Mouse (Mus musculus) kidney, embryonic 15.5 days (tissue): ENCODE measurements around the gene Ucp3. TPM values are rescaled to one million over a fixed set of nuclear protein-coding genes. Genes with fewer than 3 reads are reported as not detected.

ENCODE experiments used
- ATAC-seq: fragments of 200-750 bp; cut with Nextera tagmentation; replicated peaks from 2 replicates; pipeline ENCODE4 v1.8.0; 2017; ENCODE audit warnings: moderate TSS enrichment; ENCODE audit not compliant: low FRiP score
- H3K27ac ChIP-seq: fragments of 300-500 bp; sonication (generic); 2 replicates; pipeline ENCODE4 v1.5.1; 2015; ENCODE audit warnings: mild to moderate bottlenecking, inconsistent platforms
- H3K27me3 ChIP-seq: fragments of 300-500 bp; sonication (generic); 2 replicates; pipeline ENCODE4 v1.6.1; 2015; ENCODE audit warnings: inconsistent platforms
- H3K36me3 ChIP-seq: fragments of 300-500 bp; sonication (generic); 2 replicates; pipeline ENCODE4 v1.6.1; 2015; ENCODE audit warnings: inconsistent platforms
- H3K4me1 ChIP-seq: fragments of 300-500 bp; sonication (generic); 2 replicates; pipeline ENCODE4 v1.6.1; 2015; ENCODE audit warnings: inconsistent platforms
- H3K4me2 ChIP-seq: fragments of 300-500 bp; sonication (generic); 2 replicates; pipeline ENCODE4 v1.6.1; 2015; ENCODE audit warnings: moderate library complexity, mild to moderate bottlenecking, inconsistent platforms
- H3K4me3 ChIP-seq: fragments of 300-500 bp; sonication (generic); replicated peaks from 2 replicates; pipeline ENCODE4 v1.5.1; 2015; ENCODE audit warnings: mild to moderate bottlenecking, inconsistent platforms
- H3K9ac ChIP-seq: fragments of 300-500 bp; sonication (generic); 2 replicates; pipeline ENCODE4 v1.6.1; 2015; ENCODE audit warnings: mild to moderate bottlenecking, inconsistent platforms
- H3K9me3 ChIP-seq: fragments of 300-500 bp; sonication (generic); replicated peaks from 2 replicates; pipeline ENCODE4 v1.6.1; 2016; ENCODE audit warnings: inconsistent platforms
- WGBS: fragments of 180-500 bp; shearing (Covaris S2); methylation state at CpG from one replicate; pipeline ENCODE4 v1.1.7; 2015; ENCODE audit warnings: mixed read lengths; 5-methylcytosine and 5-hydroxymethylcytosine counted together
- polyA plus RNA-seq: library from polyadenylated mRNA; unstranded; fragments of >200 nt; fragmentation: Nextera tagmentation; extraction: Ambion mirVana; gene quantifications from 2 replicates; pipeline ENCODE4 v1.2.1, GENCODE M21; 2015

Gene Ucp3
- 0.12 and 0.17 TPM in 2 replicates for polyA plus RNA-seq

DNA sequence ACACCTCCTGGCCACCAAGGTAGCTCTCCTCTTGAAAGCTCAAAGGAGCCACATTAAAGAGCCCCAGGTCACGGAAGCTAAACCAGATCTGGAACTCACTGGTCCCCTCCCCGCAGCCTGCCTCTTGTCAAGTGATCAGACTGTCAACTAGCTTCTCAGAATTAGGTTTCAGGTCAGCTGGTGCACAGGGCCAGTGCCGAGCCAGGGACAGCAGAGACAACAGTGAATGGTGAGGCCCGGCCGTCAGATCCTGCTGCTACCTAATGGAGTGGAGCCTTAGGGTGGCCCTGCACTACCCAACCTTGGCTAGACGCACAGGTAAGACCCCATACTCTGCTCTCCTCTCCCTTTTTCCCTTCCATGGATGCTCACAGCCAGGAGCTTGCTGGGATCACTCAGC lies at the start of gene Ucp3:
TSS of gene Ucp3 (plus strand) at position 214 of the 400 bp plus-strand sequence.
- Histone ChIP-seq H3K9ac (no peak within 1 kb of the TSS), H3K4me1 (0 out of 2 replicates have a peak, but pooled peaks cover 6% of the 10 kb centered on the region), H3K27ac (no peak within 1 kb of the TSS), H3K27me3 (no peaks in the 10 kb centered on the region), H3K4me3 (no peak within 1 kb of the TSS), H3K4me2 (no peak within 1 kb of the TSS), H3K9me3 (no peaks in the 10 kb centered on the region), H3K36me3 (peaks cover 27% of the 10 kb centered on the region)
- no peak for ATAC-seq
- 58% methylated on average over 6 of the region's 6 CpGs for WGBS

DNA sequence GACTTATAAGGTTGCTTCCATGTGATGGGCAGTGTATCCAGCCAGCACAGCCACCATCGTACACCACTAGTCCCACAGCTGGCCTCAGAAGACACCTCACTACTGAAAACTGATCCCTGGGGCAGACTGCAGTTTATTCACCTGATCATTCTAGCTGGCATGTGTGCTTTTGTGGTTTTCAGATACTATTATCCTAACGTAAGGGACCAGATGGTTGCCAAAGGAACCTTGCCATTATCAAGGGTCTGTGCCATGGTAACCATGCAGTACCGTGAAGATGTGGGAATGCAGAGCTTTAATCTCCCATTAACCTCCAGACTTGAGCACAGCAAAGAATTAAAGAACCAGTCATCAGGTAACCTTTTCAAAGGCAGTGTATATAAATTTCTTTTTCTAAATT lies 47.0 kb upstream of the Ucp3 start:
- no peak for ATAC-seq
- Histone ChIP-seq H3K4me1 (no peaks in the 10 kb centered on the region), H3K4me3 (no peak overlapping the region), H3K4me2 (no peak overlapping the region), H3K27me3 (no peaks in the 10 kb centered on the region), H3K9ac (no peak overlapping the region), H3K36me3 (peaks cover 84% of the 10 kb centered on the region), H3K9me3 (no peaks in the 10 kb centered on the region), H3K27ac (no peak overlapping the region)
- WGBS = 92% methylated on average over 3 of the region's 3 CpGs

DNA sequence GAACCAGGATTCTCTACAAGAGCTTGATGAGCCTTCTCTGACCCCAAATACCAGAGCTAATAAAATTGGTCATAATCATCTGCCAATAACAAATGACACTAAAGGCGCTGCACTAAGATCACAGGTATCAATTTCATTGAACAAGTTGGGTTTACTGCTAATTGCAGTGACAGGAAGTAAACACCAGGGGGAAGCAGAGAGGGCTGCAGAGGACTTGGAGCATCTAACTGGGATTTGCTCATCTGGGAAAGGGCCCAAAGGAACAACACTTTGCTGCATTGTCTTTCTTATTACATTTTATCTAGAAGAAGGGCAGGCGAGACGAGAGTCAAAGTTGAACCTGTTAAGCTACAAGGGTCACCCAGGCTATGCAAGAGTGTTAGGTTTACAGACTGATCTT lies 43.7 kb upstream of the Ucp3 start:
- Histone ChIP-seq H3K36me3 (peaks cover 89% of the 10 kb centered on the region), H3K27me3 (no peaks in the 10 kb centered on the region), H3K4me2 (no peak overlapping the region), H3K9me3 (no peaks in the 10 kb centered on the region), H3K9ac (no peak overlapping the region), H3K27ac (no peak overlapping the region), H3K4me3 (no peak overlapping the region), H3K4me1 (no peaks in the 10 kb centered on the region)
- WGBS = 63% methylated on average over 3 of the region's 3 CpGs
- ATAC-seq = no peak

DNA sequence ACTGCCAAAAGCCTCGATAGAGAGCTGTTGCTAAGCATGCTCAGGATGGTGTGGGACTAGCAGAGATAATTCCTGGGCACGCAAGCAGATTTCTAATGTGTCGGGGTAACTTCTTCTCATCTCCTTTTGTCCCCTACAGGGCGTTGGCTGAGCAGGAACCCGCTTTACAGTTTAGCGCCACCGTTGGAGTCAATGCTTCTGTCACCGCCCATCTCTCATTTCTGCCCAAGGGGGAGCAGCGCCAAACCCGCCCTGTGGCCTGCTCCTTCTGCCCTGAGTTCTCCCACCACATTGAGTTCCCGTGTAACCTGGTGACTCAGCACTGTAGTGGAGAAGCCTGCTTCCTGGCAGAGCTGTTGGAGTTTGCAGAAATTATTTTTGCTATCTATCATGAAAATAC lies 42.9 kb upstream of the Ucp3 start:
- H3K4me3 ChIP-seq = no peak overlapping the region
- no peaks in the 10 kb centered on the region for H3K9me3 ChIP-seq
- 92% methylated on average over 11 of the region's 11 CpGs for WGBS
- H3K4me2 ChIP-seq = no peak overlapping the region
- H3K27me3 ChIP-seq = no peaks in the 10 kb centered on the region
- peaks cover 84% of the 10 kb centered on the region for H3K36me3 ChIP-seq
- ATAC-seq = no peak
- no peak overlapping the region for H3K27ac ChIP-seq
- no peaks in the 10 kb centered on the region for H3K4me1 ChIP-seq
- no peak overlapping the region for H3K9ac ChIP-seq

DNA sequence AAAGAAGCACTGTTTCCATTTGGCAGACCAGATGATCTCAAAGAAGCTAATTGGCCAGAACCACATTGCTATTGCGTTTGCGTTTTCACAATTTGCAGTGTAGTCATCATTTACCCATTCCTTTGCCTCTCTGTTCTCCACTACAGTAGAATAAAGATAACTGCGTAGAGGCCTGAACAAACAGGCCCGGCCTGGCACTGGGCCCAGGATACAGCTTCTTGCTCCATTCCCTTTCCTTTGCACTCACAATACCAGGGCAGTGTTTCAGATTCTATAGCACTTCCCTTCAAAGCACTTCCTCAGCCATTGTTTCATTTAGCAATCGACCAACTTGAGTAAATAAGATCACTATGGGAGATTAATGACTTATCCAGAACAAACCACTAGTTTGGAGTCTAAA lies 41.7 kb upstream of the Ucp3 start:
- Histone ChIP-seq H3K27me3 (no peaks in the 10 kb centered on the region), H3K4me3 (no peak overlapping the region), H3K4me1 (no peaks in the 10 kb centered on the region), H3K9ac (no peak overlapping the region), H3K27ac (0 out of 2 replicates have a peak overlapping the region, but pooled peaks have one; percentile 18), H3K9me3 (no peaks in the 10 kb centered on the region), H3K36me3 (peaks cover 84% of the 10 kb centered on the region), H3K4me2 (no peak overlapping the region)
- no peak for ATAC-seq
- WGBS = 84% methylated on average over 5 of the region's 5 CpGs

DNA sequence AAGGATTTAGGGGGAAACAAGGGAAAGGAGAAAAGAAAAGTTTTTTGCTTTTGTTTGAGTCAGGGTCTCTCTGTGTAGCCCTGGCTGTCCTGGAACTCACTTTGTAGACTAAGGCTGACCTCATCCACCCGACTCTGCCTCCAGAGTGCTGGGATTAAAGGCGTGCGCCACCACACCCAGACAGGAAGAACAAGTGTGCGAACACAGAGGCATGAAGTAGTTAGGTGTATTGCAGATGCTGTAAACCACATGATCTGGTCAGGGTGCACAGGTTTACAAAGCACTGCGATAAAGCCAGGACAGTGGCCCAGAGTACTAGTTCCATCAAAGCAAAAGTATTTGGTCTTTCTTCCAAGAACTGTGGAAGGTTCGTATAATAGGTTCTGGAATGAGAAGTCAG lies 39.5 kb upstream of the Ucp3 start:
- Histone ChIP-seq H3K36me3 (peaks cover 84% of the 10 kb centered on the region), H3K9ac (no peak overlapping the region)

GRCm38 (mm10) chr7:100443728-100444127 lies 29.1 kb upstream of the Ucp3 start:
- Histone ChIP-seq H3K4me2 (no peak overlapping the region), H3K9me3 (no peaks in the 10 kb centered on the region), H3K4me3 (no peak overlapping the region), H3K9ac (no peak overlapping the region), H3K27me3 (no peaks in the 10 kb centered on the region), H3K36me3 (peaks cover 86% of the 10 kb centered on the region), H3K4me1 (no peaks in the 10 kb centered on the region), H3K27ac (no peak overlapping the region)
- 88% methylated on average over 4 of the region's 4 CpGs for WGBS
- no peak for ATAC-seq

More for the DNA sequence above, 39.5 kb upstream of the Ucp3 start:
- H3K27me3 ChIP-seq = no peaks in the 10 kb centered on the region
- no peaks in the 10 kb centered on the region for H3K9me3 ChIP-seq
- H3K4me1 ChIP-seq = no peaks in the 10 kb centered on the region
- H3K4me2 ChIP-seq = no peak overlapping the region
- no peak overlapping the region for H3K27ac ChIP-seq
- H3K4me3 ChIP-seq = no peak overlapping the region
- 86% methylated on average over 6 of the region's 6 CpGs for WGBS
- no peak for ATAC-seq

DNA sequence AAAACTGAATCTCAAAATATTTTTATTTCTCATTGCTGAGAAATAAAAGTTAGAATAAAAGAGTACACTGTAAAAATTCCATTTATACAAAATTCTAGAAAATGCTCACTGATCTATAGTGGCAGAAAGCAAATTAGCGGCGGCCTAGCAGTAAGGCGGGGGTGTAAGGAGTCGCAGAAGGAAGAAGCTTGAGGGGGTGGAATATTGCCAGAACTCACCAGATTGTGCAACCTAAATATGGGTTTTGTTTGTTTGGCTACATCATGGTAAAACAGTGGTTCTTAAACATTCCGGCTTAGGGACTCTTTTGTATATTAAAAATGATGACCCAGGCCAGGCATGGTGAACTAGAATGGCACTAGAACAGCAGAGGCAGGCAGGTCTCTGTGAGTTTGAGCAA lies 26.5 kb upstream of the Ucp3 start:
- no peak for ATAC-seq
- H3K4me2 ChIP-seq = no peak overlapping the region
- no peak overlapping the region for H3K4me3 ChIP-seq
- 98% methylated on average over 5 of the region's 5 CpGs for WGBS
- peaks cover 93% of the 10 kb centered on the region for H3K36me3 ChIP-seq
- no peaks in the 10 kb centered on the region for H3K4me1 ChIP-seq
- no peak overlapping the region for H3K27ac ChIP-seq
- no peaks in the 10 kb centered on the region for H3K27me3 ChIP-seq
- H3K9ac ChIP-seq = no peak overlapping the region
- H3K9me3 ChIP-seq = no peaks in the 10 kb centered on the region

- Histone ChIP-seq H3K4me2 (no peak overlapping the region), H3K9me3 (no peaks in the 10 kb centered on the region), H3K4me1 (no peaks in the 10 kb centered on the region), H3K27me3 (no peaks in the 10 kb centered on the region), H3K4me3 (no peak overlapping the region), H3K9ac (no peak overlapping the region), H3K36me3 (peaks cover 93% of the 10 kb centered on the region), H3K27ac (no peak overlapping the region)
- WGBS = 92% methylated on average over 12 of the region's 12 CpGs
- no peak for ATAC-seq
Measured at GRCm38 (mm10) chr7:100448530-100448929, 24.3 kb upstream of the Ucp3 start.

DNA sequence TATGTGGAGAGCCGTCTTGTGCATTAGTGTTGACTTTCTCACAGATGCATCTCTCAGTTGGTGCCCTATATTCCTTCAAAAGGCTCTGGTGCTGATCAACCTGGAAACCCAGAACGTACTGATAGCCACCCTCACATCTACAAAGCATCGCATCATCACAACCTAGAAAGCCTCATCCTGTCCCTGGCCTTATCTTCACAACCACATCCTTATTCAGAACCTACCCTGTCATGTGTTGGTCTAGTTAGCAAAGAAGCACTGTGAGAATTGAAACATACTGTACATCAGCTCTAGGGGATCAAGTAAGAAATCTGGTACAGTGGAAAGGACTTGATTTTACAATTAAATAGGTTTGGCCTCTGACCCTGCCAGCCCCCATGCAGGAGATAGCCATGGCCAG lies 23.8 kb upstream of the Ucp3 start:
- H3K36me3 ChIP-seq = peaks cover 93% of the 10 kb centered on the region
- 94% methylated on average over 3 of the region's 3 CpGs for WGBS
- no peaks in the 10 kb centered on the region for H3K9me3 ChIP-seq
- no peak for ATAC-seq
- no peak overlapping the region for H3K27ac ChIP-seq
- H3K4me1 ChIP-seq = no peaks in the 10 kb centered on the region
- no peak overlapping the region for H3K4me2 ChIP-seq
- no peak overlapping the region for H3K9ac ChIP-seq
- no peak overlapping the region for H3K4me3 ChIP-seq
- no peaks in the 10 kb centered on the region for H3K27me3 ChIP-seq

GRCm38 (mm10) chr7:100458153-100458552 lies 14.6 kb upstream of the Ucp3 start:
- 58% methylated on average over 1 of the region's 1 CpGs for WGBS
- H3K9me3 ChIP-seq = no peaks in the 10 kb centered on the region
- peaks cover 77% of the 10 kb centered on the region for H3K36me3 ChIP-seq

GRCm38 (mm10) chr7:100459862-100460261 lies 12.9 kb upstream of the Ucp3 start:
- WGBS = 98% methylated on average over 3 of the region's 3 CpGs

More at GRCm38 (mm10) chr7:100458153-100458552, 14.6 kb upstream of the Ucp3 start:
- Histone ChIP-seq H3K27me3 (no peaks in the 10 kb centered on the region), H3K9ac (no peak overlapping the region), H3K27ac (no peak overlapping the region), H3K4me3 (no peak overlapping the region), H3K4me2 (no peak overlapping the region), H3K4me1 (0 out of 2 replicates have a peak, but pooled peaks cover 1% of the 10 kb centered on the region)
- ATAC-seq = no peak

GRCm38 (mm10) chr7:100461621-100462151 lies 11.1 kb upstream of the Ucp3 start:
- no peak overlapping the region for H3K9ac ChIP-seq
- H3K27ac ChIP-seq = no peak overlapping the region
- peaks cover 21% of the 10 kb centered on the region for H3K4me1 ChIP-seq
- H3K4me3 ChIP-seq = no peak overlapping the region
- no peaks in the 10 kb centered on the region for H3K27me3 ChIP-seq
- no peaks in the 10 kb centered on the region for H3K9me3 ChIP-seq
- no peak for ATAC-seq
- WGBS = 86% methylated on average over 6 of the region's 6 CpGs
- H3K36me3 ChIP-seq = peaks cover 53% of the 10 kb centered on the region
- no peak overlapping the region for H3K4me2 ChIP-seq

More at GRCm38 (mm10) chr7:100459862-100460261, 12.9 kb upstream of the Ucp3 start:
- Histone ChIP-seq H3K4me3 (no peak overlapping the region), H3K27me3 (no peaks in the 10 kb centered on the region), H3K4me1 (0 out of 2 replicates have a peak, but pooled peaks cover 9% of the 10 kb centered on the region), H3K36me3 (peaks cover 67% of the 10 kb centered on the region), H3K9me3 (no peaks in the 10 kb centered on the region), H3K4me2 (no peak overlapping the region), H3K9ac (no peak overlapping the region), H3K27ac (no peak overlapping the region)
- no peak for ATAC-seq
